Mouse (Mus musculus) CD4-positive helper T cell, adult 2 months (primary cell): ENCODE data around the gene Pepd.

Experiments
- DNase-seq: peaks from one replicate; pipeline ENCODE4 v3.0.0-alpha.2; 2012; ENCODE audit warnings: low read depth, missing footprints, low spot score

The Pepd gene

DNA sequence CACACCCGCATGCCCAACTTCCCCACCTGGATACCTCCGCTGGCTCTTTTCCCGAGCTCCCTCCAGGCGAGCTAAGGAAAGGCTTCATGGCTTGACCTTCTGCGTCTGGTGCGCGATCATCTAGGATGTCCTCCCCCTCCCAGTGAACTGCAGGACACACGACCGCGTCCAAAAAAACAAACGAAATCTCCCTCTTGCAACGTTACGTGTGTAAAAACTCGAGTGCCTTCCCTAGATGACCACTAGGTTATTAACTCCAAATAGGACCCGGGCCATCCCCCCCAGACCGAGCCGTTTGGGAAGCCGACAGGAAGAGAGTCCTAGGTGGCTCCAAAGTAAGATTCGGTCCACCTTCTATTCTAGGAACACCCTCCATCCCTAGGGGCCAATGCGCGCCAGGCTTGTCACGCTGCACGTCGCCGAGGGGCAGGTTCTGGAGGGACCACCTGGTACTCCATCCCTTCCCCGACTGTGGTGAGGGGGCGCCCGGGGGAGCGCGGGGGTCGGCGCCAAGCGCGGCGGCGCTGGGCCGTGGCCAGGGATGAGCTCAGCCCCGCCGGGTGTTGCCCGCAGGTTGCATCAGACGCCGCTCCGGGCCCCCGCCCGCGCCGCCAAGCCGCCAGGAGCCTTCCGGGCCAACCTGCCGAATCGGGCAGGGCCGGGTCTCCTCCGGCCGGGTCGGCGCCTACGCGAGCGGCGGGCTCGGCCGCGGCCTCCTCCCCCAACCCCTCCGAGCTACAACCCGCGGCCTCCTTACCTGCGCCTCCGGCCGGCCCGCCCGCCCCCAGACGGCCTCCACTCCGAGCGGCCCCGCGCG, 143.6 kb downstream of the Pepd start:
- DNase-seq, result no peak

DNA sequence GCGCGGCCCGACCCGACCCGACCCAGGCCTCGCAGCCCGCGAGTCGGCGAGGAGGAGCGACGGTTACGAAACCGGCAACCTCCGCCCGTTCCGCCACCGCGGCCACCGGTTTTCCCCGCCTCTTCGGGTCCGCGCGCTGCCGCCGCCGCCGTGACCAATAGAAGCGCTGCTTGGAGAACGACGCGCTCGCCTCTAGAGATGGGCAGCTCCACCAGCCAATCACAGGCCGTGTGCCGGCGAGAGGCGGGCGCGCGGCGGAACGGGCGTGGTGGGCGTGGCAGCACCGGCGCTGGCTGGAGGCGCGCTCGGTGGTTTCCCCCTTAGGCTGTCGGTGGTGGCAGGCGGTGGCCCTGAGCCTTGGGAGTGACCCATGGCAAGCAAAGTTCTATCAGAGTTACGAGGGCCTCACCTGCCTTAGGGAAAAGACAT, 144.3 kb downstream of the Pepd start, which contains the start of gene Cebpg:
TSS of gene Cebpg (minus strand) at position 138 of the 429 bp plus-strand sequence.
- DNase-seq, result peak; percentile 96

DNA sequence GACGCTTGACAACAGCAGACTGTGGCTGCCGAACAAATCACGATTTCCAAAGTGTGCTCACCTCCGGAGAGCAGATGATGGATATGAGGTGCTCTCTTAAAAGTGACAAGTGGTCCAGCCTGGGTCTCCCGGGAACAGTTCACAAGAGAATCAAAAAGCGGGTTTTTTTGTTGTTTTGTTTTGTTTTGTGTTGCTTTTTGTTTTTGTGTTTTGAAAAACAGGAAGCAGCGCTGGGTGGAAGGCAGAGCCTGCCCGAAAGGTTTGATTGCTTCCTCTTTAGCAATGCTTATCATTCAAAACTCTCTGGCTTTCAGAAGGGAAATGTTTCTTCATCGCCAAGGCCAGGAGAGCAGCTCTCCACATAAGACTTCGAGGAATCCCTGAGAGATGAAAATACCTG, 144.8 kb downstream of the Pepd start:
- no peak for DNase-seq

DNA sequence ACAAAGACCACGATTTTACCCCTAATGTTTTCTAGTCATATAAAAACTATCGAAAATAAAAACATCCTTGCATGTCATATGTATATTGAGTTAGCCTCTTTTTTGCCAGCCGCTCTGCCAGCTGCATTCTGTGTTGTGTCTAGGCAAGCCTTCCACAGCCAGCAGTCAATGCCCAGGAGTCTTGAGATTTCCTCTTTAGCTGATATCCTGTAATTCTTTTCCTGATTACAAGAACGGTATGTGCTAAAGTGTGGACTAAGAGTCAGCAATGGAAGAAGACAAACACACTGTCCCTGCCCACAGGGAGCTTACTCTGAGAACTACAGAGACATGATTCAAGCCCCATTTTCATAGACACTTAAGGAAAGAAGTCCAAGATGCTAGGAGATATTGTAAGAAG, 145.4 kb downstream of the Pepd start:
- DNase-seq, result no peak

DNA sequence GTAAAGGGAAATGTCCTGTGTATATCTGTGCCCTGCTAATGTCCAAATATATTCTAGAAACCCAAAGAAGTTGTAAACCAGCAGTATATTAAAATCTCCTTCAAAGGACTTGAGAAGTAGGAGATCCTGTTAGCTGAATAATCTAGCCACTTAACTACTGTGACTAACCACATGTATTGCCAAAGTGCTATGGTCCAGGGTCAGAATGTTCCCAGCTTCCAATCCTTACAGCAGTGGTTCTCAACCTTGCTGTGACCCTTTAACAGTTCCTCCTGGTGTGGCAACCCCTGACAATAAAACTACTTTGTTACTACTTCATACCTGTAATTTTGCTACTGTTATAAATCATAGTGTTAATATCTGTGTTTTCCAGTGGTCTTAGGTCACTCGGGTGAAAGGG, 146.2 kb downstream of the Pepd start:
- no peak for DNase-seq

DNA sequence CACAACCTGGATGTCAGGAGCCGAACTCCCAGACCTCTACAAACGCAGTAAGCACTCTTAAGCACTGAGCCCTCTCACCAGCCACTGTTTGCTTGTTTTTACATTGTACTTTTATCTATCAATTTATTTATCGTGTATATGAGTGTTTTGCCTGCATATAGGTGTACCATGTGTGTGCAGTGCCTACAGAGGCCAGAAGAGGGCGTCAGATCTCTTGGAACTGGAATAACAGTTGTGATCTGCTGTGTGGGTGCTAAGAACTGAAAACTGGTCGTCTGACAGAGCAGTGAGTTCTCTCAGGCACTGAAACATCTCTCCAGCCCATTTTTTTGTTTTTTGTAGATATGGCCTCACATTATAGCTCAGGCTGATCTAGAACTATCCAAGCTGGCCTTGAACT, 147.3 kb downstream of the Pepd start:
- peak; percentile 23 for DNase-seq

DNA sequence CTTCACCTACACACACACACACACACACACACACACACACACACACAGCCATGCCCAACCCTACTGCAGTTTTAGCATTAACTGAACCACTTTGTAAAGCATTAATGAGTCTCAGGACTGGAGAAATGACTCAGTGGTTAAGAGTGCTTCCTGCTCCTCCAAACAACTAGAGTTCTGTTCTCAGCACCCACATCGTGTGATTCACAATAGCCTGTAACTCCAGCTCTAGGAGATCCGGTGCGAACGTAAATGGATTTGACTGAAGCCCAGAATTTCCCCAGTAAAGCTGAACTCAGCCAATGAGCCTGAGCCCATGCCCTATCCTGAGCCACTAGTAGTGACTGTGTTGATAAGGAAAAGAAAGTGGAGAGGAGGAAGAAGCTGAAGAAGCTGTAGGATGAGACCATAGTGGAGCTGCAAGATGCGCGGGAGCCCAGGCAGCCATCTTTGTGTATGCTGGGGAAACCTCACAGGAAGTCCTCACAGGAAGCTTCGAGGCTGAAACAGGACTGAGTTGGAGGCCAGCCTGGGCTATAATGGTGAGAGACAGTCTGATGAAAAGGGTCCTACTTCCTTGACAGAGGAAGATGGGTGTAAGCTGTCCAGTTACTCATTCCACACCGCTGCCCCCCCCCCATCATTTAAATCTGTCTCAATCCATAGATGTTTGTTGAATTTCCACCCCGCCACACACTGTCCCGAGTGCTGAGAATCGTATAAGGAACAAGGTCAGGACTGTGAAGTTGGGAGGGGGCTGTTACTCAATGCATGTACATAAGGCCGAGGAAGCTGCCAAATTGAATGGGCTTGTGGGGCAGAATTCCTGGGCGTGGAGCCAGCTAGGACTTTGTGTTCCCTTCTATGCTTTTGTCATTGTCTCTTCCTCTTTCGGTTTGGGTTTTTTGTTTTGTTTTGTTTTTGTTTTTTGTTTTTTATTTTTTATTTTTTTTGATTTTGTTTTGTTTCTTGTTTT, 152.4 kb downstream of the Pepd start:
- DNase-seq, result no peak

DNA sequence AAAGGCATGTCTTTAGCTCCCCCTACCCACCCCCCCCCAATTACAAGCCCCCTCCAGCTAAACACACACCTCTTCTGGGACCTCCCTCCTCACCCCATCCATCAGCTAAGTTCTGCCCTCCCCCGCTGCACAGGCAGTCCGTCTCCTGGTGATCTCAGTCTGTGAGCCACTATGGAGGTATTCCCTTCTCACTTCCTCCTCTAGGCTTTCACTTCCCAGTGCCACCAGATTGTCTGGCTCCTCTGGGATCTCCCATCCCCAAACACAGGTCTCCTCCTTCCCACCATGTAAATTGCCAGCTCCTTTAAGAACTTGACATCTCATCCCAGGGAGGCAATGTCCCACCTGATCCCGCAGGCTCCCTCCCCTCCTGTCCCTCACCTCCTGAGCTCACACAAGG, 153.8 kb downstream of the Pepd start:
- no peak for DNase-seq

DNA sequence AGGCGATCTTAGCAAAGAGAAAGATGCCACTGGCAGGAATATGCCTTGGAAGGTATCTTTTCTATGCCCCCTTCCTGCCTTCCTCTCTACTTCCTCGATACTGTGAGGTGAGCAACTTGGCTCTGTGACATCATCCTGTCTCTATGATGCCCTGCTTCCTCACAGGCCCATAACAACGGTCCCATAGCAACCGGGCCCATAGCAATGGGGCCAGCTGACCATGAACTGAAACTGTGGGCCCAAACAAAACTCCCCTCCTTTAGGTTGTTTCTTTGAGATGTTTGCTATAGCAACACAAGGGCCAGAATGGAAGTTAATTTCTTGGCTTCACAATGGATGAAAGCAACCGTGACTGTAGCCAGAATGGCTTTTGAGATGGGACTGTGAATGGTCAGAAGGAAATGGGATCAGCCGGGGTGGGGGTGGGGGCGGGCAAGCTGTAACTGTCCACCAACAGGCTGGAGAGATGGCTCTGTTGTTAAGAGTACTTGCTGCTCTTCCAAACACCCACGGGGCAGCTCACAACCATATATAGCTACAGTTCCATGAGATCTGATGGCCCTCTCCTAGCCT, 154.5 kb downstream of the Pepd start:
- no peak for DNase-seq

DNA sequence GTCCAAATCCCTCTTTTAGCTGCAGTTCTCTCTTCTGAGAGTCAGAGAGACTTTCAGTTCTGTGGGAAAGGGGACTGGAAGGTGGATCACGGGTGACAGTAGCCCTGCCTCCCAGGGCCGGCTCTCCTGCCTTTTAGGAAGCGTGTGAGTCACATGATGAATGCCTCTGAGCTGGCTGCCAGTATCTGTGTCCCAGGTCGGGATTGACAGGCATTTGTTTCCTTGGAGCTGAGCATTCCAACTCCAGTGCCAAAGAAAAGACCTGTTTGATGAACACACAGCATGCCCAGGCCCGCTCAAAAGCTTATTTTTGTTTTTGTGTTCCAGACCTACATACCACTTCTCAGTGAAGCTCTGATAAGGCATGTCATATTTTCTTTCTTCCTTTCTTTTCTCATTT, 164.5 kb downstream of the Pepd start:
- DNase-seq, result no peak

DNA sequence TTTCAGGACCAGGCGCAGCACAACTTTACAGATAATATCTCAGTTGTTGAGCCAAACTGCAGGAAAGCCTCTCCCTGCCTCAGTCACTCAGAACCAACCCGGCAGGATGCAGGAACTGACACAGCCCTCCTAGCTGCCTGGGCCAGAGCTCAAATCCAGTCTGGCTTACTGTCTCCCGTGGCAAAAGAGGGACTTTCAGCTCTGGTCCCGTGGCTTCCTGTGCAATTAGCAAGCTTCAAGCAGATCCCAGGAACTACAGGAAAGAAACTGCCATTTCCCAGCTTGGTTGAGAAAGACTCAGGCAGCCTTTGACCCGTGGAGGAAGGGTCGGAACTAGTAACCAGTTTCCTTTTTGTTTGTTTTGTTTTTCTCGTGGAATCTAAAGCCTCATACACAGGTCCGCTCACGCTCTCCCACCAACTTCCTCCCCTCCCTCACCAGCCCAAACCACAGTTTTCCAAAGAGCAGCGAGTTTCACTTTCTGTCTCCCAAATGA, 168.7 kb downstream of the Pepd start:
- no peak for DNase-seq

DNA sequence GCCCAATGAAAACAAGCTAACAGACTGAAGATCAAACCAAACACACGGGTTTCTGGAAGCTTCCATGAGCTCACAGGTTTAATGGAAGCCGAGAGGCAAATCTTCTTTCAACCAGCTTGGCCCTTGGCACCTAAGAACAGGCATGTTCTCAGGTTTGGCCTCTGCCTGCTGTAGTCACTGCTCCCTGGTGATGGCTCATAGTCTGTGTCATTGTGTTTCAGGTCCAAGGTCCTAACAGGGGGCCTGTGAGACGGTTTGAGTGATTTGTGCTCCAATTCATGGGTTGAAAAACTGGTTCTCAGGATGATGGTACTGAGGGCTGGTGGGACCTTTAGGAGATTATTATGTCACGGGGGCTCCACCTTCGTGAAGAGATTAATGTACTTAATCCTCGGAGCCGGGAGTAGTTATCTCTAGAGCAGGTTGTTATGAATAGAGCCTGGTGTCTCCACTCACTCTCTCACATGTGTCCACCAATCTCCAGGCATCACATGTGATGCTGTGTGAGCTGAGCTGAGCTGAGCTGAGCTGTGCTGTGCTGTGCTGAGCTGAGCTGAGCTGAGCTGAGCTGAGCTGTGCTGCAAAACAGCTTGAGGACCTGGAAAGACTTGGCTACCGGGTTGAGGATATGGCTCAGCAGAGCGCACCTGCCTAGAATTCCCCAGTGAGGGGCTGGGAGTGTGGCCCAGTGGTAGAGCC, 169.4 kb downstream of the Pepd start:
- no peak for DNase-seq

DNA sequence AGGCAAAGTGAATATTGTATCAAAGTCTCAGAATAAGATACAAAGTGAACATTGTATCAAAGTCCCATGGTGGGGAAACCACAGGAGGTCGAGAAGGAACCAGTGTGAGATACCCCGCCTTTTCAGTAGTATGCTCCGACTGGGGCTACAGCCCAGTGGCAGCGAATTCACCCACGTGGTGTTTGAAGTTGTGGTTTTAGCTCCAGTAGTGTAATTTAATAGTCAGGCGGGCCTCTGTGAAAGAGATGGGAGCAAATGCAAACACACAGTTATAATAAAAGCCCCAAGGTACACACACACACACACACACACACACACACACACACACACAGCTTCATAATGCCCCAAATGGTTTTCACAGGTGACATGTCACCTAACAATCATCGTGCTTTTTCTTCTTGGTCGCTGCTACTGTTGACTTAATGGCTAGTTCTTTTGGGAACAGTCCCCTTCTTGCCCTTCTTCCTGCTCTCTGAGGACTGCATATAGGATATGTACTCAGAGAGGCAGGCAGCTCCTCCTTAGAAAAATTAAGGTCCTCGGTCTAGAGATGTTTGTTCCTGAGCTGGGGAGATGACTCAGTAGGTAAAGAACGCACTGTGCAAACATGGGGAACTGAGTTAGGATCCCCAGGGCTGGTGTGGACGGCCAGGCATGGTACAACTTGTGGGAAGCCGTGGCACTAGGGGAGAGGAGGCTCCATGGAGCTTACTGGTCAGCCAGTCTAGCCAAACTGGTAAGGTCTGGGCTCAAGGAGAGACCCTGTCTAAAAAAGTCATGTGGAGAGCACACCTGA, 172.6 kb downstream of the Pepd start:
- no peak for DNase-seq

DNA sequence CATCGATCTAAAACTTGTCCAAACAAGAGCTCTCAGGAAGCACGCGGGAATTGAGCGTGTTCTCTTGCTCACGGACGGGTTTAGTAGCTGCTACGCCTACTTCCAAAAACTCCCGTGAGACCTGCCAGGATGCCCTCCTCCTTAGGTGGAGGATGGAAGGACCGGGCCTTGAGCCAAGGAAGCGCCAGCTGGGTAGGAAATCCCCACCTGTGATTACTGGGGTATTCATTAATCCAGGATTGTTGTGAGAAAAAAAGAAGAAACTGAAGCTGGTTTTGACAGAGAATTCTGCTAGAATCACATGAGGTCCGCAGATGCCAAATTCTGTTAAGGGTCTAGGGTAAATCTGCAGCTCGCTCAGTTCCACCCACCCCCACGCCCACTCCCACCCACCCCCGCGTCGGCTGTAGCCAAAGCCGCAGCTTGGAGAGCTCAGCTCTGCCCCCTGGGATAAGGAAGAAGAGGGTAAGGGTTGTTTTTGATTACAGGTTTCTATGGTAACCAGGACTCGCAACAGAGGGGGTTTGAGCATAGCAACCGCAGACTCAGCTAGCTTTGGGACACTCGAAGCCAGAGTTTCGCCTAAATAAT, 174.2 kb downstream of the Pepd start:
- DNase-seq, result no peak

DNA sequence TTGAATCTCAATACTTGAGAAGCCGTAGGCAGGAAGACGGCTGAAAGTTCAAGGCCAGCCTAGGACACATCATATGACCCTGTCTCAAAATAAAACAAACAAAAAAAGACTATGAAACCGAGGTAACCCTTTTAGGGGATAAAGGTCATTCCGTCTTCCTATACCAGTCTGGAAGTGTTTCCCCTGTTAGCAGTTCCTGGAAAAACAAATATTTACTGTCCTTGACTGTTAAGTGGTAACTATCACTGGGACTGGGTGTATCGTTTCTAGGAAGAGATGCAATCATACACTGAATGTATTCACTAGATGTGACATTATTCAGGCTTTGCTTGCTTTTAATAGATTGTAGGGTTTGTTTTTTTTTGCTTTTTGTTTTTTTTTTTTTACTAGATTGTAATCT, 178.4 kb downstream of the Pepd start:
- no peak for DNase-seq
